Mouse (Mus musculus) kidney, embryonic 15.5 days (tissue): ENCODE measurements at regions not wholly inside any gene's neighbourhood (a gene's known extent, or its start where the extent isn't known, plus 50 kb on each side); places are given as distances from the start of the nearest gene placed in this dataset.

Source experiments
- ATAC-seq: fragments of 200-750 bp; cut with Nextera tagmentation; replicated peaks from 2 replicates; pipeline ENCODE4 v1.8.0; 2017; ENCODE audit warnings: moderate TSS enrichment; ENCODE audit not compliant: low FRiP score
- H3K27ac ChIP-seq: fragments of 300-500 bp; sonication (generic); 2 replicates; pipeline ENCODE4 v1.5.1; 2015; ENCODE audit warnings: mild to moderate bottlenecking, inconsistent platforms
- H3K27me3 ChIP-seq: fragments of 300-500 bp; sonication (generic); 2 replicates; pipeline ENCODE4 v1.6.1; 2015; ENCODE audit warnings: inconsistent platforms
- H3K36me3 ChIP-seq: fragments of 300-500 bp; sonication (generic); 2 replicates; pipeline ENCODE4 v1.6.1; 2015; ENCODE audit warnings: inconsistent platforms
- H3K4me1 ChIP-seq: fragments of 300-500 bp; sonication (generic); 2 replicates; pipeline ENCODE4 v1.6.1; 2015; ENCODE audit warnings: inconsistent platforms
- H3K4me2 ChIP-seq: fragments of 300-500 bp; sonication (generic); 2 replicates; pipeline ENCODE4 v1.6.1; 2015; ENCODE audit warnings: moderate library complexity, mild to moderate bottlenecking, inconsistent platforms
- H3K4me3 ChIP-seq: fragments of 300-500 bp; sonication (generic); replicated peaks from 2 replicates; pipeline ENCODE4 v1.5.1; 2015; ENCODE audit warnings: mild to moderate bottlenecking, inconsistent platforms
- H3K9ac ChIP-seq: fragments of 300-500 bp; sonication (generic); 2 replicates; pipeline ENCODE4 v1.6.1; 2015; ENCODE audit warnings: mild to moderate bottlenecking, inconsistent platforms
- H3K9me3 ChIP-seq: fragments of 300-500 bp; sonication (generic); replicated peaks from 2 replicates; pipeline ENCODE4 v1.6.1; 2016; ENCODE audit warnings: inconsistent platforms
- WGBS: fragments of 180-500 bp; shearing (Covaris S2); methylation state at CpG from one replicate; pipeline ENCODE4 v1.1.7; 2015; ENCODE audit warnings: mixed read lengths; 5-methylcytosine and 5-hydroxymethylcytosine counted together

DNA sequence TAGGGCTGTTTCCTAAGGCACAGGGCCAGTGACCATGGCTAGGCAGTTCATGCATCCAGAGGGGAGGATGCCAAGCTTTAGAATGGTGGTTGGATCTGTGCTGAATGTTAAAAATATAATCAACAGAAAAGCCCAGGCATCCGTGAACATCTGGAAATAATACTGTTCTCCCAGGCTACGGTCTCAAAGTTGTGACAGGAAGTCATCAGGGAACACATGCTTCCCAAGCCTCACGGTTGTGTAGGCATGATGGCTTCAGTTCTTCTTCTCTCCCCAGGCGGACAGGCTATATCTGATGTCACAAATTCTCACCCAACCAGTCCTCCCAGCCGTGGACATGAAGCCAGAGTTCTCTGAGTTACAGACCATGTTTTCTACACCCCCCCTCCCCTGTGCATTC lies 275.4 kb downstream of the Cbln1 start:
- no peak for ATAC-seq
- Histone ChIP-seq H3K27ac (no peak overlapping the region), H3K4me1 (peaks cover 46% of the 10 kb centered on the region), H3K9me3 (no peaks in the 10 kb centered on the region), H3K4me3 (no peak overlapping the region), H3K4me2 (no peak overlapping the region), H3K36me3 (no peaks in the 10 kb centered on the region), H3K27me3 (peaks cover 6% of the 10 kb centered on the region; the same call in 1 of the 2 replicates), H3K9ac (no peak overlapping the region)
- WGBS, result 44% methylated on average over 5 of the region's 5 CpGs

DNA sequence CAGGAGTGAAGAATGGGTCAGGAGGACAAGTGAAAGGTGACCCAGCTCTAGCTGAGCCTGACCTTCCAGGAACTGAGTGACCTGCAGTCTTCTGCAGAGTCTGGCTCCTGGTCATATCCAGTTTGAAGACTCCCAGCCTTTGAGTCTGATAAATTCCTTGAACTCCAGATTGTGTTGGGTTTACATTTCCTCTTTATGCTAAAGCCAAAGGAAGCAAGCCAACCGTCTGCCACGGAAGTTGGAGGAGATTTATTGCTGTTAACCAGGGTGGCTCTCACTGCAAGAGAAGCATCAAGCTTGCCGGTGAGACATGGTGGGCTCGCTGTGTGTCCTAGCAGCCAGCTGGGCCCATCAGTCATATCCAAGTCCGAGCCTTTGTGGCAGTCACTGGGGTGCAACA lies 276.4 kb downstream of the Cbln1 start:
- peaks cover 6% of the 10 kb centered on the region; the same call in 1 of the 2 replicates for H3K27me3 ChIP-seq
- no peak for ATAC-seq
- no peak overlapping the region for H3K4me3 ChIP-seq
- H3K27ac ChIP-seq, result 0 out of 2 replicates have a peak overlapping the region, but pooled peaks have one; percentile 28
- H3K4me2 ChIP-seq, result no peak overlapping the region
- 13% methylated on average over 5 of the region's 5 CpGs for WGBS
- no peak overlapping the region for H3K9ac ChIP-seq
- no peaks in the 10 kb centered on the region for H3K36me3 ChIP-seq
- H3K9me3 ChIP-seq, result no peaks in the 10 kb centered on the region
- peaks cover 46% of the 10 kb centered on the region for H3K4me1 ChIP-seq

DNA sequence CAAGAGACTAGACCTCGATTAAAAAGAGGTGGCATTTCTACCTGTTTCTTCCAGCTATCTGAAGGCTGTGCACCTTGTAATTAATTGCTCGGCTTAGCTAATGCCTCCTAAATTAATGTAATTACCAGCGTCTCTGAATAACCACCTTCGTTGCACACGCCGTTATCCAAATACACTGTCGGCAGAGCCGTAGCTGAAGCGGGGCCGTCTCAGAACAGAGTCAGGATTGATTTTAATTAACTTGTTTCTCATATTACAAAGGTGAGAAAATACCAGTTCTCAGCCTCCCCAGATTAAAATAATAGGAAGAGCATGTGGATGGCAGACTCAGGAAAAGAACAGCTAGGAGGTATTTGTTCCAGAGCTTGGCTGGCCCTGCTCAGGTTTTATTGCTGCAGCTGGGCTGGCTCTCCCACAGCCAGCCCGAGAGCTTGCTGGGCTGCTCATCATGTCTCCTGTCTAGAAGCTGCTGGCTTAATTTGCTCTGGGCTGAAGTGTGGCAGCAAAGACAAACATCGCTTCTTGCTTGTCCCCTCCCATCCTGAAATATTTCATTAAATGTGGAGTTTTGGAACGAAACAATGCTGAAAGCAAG lies 282.5 kb downstream of the Cbln1 start:
- Histone ChIP-seq H3K27me3 (peaks cover 6% of the 10 kb centered on the region; the same call in 1 of the 2 replicates), H3K9me3 (no peaks in the 10 kb centered on the region), H3K27ac (peak overlapping the region; percentile 33; the same call in 1 of the 2 replicates), H3K4me1 (0 out of 2 replicates have a peak, but pooled peaks cover 9% of the 10 kb centered on the region), H3K36me3 (no peaks in the 10 kb centered on the region), H3K4me2 (no peak overlapping the region), H3K4me3 (no peak overlapping the region), H3K9ac (no peak overlapping the region)
- WGBS, result 34% methylated on average over 13 of the region's 13 CpGs
- ATAC-seq, result peak; percentile 87

DNA sequence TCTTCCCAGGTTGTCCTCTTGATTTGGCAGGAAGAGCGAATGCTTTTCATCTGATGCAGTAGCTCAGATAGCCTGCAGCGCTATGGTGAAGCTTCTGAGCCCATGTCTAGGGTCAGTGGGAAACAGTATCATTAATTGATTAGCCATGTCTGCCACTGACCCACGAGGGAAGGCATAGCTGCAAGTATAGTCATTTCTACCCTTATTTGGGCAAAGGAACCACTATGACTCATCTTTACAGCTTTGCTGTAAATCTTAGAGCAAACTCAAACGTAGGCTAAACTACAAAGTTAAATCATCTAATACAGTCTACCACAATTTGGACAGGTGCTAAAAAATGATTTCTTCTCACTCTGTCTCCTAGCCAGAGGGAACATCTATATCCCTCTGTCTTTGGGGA lies 289.5 kb downstream of the Cbln1 start:
- no peak for ATAC-seq
- H3K4me1 ChIP-seq, result no peaks in the 10 kb centered on the region; the same call in 1 of the 2 replicates
- no peaks in the 10 kb centered on the region for H3K9me3 ChIP-seq
- no peak overlapping the region for H3K4me3 ChIP-seq
- H3K27me3 ChIP-seq, result no peaks in the 10 kb centered on the region
- H3K27ac ChIP-seq, result no peak overlapping the region
- WGBS, result 41% methylated on average over 4 of the region's 4 CpGs
- no peak overlapping the region for H3K9ac ChIP-seq
- no peaks in the 10 kb centered on the region for H3K36me3 ChIP-seq
- H3K4me2 ChIP-seq, result no peak overlapping the region

DNA sequence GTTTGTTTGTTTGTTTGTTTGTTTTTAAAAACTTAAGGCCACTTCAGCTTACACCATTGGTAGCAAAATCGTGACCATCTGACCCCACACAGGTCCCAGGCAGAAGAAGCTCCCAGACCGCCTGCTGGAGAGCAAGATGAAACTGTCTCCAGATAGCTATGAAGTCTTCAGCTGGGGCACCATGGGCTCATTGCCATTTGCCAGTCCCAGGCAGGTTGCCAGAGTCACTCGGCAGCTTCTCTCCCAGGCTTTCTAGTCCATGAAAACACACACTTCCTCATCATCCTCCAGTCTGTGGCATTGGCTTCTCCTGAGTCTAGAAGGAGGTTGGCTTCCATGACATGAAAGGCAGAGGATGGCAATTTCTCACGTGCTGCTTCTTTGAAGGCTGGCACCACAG lies 293.5 kb upstream of the N4bp1 start:
- H3K4me1 ChIP-seq, result no peaks in the 10 kb centered on the region; the same call in 1 of the 2 replicates
- no peaks in the 10 kb centered on the region for H3K9me3 ChIP-seq
- H3K9ac ChIP-seq, result no peak overlapping the region
- no peak overlapping the region for H3K27ac ChIP-seq
- no peak overlapping the region for H3K4me2 ChIP-seq
- H3K36me3 ChIP-seq, result no peaks in the 10 kb centered on the region
- H3K27me3 ChIP-seq, result no peaks in the 10 kb centered on the region
- ATAC-seq, result no peak
- H3K4me3 ChIP-seq, result no peak overlapping the region
- 76% methylated on average over 4 of the region's 4 CpGs for whole genome bisulfite sequencing

- Histone ChIP-seq H3K4me2 (no peak overlapping the region), H3K36me3 (no peaks in the 10 kb centered on the region), H3K27me3 (no peaks in the 10 kb centered on the region), H3K4me3 (no peak overlapping the region), H3K9me3 (no peaks in the 10 kb centered on the region), H3K9ac (no peak overlapping the region), H3K27ac (no peak overlapping the region), H3K4me1 (no peaks in the 10 kb centered on the region)
- ATAC-seq, result no peak
- WGBS, result 86% methylated on average over 6 of the region's 6 CpGs
Observed at GRCm38 (mm10) chr8:87177620-87178019, 292.6 kb upstream of the N4bp1 start.

GRCm38 (mm10) chr8:87175097-87175496 lies 290.0 kb upstream of the N4bp1 start:
- Histone ChIP-seq H3K27me3 (no peaks in the 10 kb centered on the region), H3K27ac (no peak overlapping the region), H3K9me3 (no peaks in the 10 kb centered on the region), H3K36me3 (no peaks in the 10 kb centered on the region), H3K4me3 (no peak overlapping the region), H3K9ac (no peak overlapping the region), H3K4me1 (no peaks in the 10 kb centered on the region), H3K4me2 (no peak overlapping the region)
- ATAC-seq, result no peak

DNA sequence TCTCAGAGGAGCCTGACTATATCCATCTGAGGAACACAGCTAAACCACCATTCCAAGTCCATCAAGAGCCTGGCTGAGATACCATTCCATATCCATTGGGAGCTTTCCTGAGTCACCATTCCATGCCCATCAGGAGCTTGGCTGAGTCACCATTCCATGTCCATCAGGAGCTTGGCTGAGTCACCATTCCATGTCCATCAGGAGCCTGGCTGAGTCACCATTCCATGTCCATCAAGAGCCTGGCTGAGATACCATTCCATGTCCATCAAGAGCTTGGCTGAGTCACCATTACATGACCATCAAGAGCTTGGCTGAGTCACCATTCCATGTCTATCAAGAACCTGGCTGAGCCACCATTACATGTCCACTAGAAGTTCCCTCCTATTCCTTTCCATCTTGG lies 288.7 kb upstream of the N4bp1 start:
- Histone ChIP-seq H3K4me3 (no peak overlapping the region), H3K4me2 (no peak overlapping the region), H3K9ac (no peak overlapping the region), H3K4me1 (no peaks in the 10 kb centered on the region), H3K27ac (no peak overlapping the region), H3K36me3 (no peaks in the 10 kb centered on the region), H3K9me3 (no peaks in the 10 kb centered on the region), H3K27me3 (no peaks in the 10 kb centered on the region)
- ATAC-seq, result no peak

DNA sequence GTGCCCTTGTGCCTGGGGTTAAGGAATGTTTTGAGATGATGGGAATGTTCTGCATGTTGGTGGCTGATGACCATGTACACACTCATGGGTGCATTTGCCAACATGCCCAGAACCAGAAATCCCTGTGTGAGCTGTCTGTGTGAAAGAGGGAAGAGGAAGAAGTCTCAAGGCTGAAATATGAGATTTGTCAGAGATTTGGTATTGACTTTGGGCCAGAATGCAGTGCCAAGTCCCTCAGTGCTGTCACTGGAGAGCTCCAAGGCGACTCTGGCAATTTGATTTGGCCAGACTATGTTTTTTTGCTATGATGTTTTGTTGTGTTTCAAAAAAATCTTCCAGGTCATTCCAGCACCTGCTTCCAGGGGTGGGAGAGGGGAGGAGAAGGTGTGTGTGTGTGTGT lies 281.7 kb upstream of the N4bp1 start:
- Histone ChIP-seq H3K9ac (no peak overlapping the region), H3K4me1 (no peaks in the 10 kb centered on the region), H3K4me2 (no peak overlapping the region), H3K27me3 (no peaks in the 10 kb centered on the region), H3K4me3 (no peak overlapping the region), H3K9me3 (no peaks in the 10 kb centered on the region), H3K36me3 (no peaks in the 10 kb centered on the region), H3K27ac (no peak overlapping the region)
- no peak for ATAC-seq
- WGBS, result 70% methylated on average over 1 of the region's 1 CpGs

DNA sequence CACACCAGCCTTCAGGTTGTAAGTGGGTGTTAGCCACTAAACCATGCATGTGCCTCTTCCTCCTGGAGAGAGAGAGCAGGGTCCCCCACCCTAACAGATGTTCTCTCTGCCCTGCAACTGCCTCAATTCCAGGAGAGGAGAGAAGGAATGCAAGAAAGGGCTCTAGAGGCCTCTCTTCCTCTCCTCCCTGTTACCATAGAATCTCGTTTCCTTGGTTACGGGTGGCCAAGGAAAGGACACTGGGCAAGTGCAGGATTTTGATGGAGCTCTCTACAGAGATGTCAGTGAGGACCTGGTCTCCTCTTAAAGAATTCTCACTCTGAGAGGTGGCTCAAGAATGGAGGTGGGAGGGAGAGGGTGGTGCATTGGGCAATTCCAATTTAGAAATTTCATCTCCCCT lies 275.4 kb upstream of the N4bp1 start:
- 94% methylated on average over 2 of the region's 2 CpGs for WGBS
- Histone ChIP-seq H3K27me3 (no peaks in the 10 kb centered on the region), H3K4me1 (no peaks in the 10 kb centered on the region), H3K4me3 (no peak overlapping the region), H3K4me2 (no peak overlapping the region), H3K9me3 (no peaks in the 10 kb centered on the region), H3K9ac (no peak overlapping the region), H3K36me3 (no peaks in the 10 kb centered on the region), H3K27ac (no peak overlapping the region)
- ATAC-seq, result no peak

DNA sequence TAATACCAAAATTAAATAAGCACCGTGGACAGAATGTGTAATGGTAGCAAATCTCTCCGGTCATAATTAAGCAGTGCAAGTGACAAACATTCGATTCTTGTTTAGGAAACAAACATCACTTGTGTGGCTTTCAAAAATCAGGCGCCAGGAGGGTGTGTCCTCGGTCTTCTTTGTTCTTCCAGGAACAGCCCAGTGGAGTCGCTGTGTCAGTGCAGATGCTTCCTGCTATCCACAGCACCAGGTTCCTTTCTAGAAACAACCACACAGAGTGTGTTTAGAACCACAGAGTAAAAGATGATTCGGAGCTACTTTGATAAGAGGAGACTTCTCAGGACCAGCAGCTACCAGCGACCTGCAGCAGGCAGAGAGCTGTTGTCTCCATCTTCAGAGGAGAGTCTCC lies 273.3 kb upstream of the N4bp1 start:
- no peak overlapping the region for H3K4me3 ChIP-seq
- ATAC-seq, result no peak
- H3K9me3 ChIP-seq, result no peaks in the 10 kb centered on the region
- no peak overlapping the region for H3K27ac ChIP-seq
- H3K4me2 ChIP-seq, result no peak overlapping the region
- WGBS, result 62% methylated on average over 8 of the region's 8 CpGs
- H3K36me3 ChIP-seq, result no peaks in the 10 kb centered on the region
- no peaks in the 10 kb centered on the region for H3K27me3 ChIP-seq
- H3K9ac ChIP-seq, result no peak overlapping the region
- H3K4me1 ChIP-seq, result no peaks in the 10 kb centered on the region

DNA sequence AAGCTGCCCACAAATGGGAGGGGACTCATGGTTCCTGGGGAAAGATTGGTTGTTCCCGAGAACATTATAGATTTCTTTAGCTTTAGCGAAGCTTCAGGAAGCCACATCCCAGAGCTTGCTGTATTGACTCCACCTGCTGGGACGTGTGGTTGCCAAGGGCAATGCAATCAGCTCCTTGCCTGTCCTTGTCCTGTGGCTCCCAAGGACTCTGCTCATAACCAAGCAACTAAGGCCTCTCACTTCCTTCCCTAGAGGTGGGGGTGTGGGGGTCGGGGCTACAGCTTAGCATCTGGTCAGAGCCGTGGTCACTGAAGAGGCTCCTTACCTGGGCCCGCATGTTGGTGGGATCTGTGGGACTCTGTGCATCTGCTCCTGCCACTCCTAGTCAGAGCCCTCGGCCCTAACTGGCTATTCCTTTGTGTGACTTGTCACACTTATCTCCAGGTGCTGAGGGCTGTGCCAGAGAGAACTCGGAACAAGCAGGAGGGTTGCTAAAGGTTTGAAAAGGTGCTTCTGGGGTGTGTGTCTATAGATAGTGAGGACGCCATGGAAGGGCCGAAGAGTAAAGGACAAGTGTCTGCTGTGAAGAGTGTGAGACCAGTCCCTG lies 270.9 kb upstream of the N4bp1 start:
- no peak for ATAC-seq
- 83% methylated on average over 10 of the region's 10 CpGs for WGBS
- H3K27me3 ChIP-seq, result no peaks in the 10 kb centered on the region

More for the DNA sequence above, 270.9 kb upstream of the N4bp1 start:
- Histone ChIP-seq H3K4me1 (no peaks in the 10 kb centered on the region), H3K27ac (no peak overlapping the region), H3K4me3 (no peak overlapping the region), H3K9me3 (no peaks in the 10 kb centered on the region), H3K36me3 (no peaks in the 10 kb centered on the region), H3K9ac (no peak overlapping the region), H3K4me2 (no peak overlapping the region)
